Mouse (Mus musculus): ENCODE data around the gene Klhl15.
"Not testable (repeated sequence)": the region's sequence is repeated elsewhere in the genome, so short reads cannot be mapped to it uniquely, and the experiment has no call there.

Klhl15 gene

DNA sequence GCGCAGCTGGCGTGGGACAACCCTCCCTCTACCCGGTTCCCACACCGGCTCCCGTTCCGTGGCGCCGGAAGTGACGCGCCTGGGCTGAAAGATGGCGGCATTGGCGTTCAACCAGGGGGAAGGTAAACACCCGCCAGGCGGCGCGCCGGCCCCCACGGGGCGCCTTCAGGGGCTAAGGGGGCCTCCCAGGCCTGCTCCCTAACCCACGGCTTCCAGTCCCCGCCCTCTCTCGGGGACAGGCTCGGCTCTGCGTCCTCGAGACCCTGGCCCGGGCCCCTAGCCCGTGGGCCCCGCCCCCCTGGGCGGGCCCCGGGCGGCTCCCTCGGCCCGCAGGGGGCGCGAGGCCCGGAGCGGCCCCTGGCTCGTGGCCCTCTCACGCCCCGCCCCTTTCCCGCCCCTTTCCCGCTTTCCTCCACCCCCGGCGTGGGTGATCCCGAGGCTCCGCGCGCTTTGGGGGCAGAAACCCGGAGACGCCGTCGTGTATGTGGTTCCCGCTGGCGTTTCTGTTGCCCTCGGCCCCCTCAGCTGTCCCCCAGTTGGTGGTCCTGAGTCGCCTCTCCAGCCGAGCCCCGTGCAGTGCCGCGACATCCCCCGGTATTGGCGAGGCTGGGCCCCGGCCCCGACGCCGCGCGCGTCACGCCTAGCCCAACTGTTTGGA, at the start of gene Klhl15:
Gene Klhl15, plus strand, starts transcription at position 68 of the 658 bp plus-strand sequence.
- peak; percentile 75 to 78 for DNase-seq (ENCODE audit: low spot score in 2 of 2)

DNA sequence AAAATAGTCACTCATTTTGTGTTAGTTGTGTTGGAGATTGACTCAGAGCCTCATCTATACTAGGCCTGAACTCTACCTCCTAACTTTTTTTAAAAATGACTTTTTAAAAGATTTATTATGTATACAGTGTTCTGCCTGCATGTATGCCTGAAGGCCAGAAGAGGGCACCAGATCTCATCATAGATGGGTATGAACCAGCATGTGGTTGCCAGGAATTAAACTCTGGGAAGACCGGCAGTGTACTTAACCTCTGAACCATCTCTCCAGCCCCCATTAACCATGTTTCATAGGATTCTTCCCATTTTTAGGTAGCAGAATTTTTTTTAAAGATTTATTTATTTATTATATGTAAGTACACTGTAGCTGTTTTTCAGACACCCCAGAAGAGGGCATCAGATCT, 49.2 kb upstream of the Klhl15 start:
- no peak for DNase-seq (ENCODE audit: low spot score in 2 of 2)

DNA sequence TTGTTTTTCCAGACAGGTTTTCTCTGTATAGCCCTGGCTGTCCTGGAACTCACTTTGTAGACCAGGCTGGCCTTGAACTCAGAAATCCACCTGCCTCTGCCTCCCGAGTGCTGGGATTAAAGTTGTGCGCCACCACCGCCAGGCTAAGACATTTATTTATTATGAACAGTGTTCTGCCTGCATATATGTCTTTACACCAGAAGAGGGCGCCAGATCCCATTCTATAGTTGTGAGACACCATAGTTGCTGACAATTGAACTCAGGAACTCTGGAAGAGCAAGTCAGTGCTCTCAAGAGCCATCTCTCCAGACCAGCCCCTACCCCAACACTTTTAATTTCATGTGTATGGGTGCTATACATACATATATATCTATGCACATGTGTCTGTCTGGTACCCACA, 40.5 kb upstream of the Klhl15 start:
- DNase-seq (ENCODE audit: low spot score in 2 of 2), result not testable (repeated sequence)

DNA sequence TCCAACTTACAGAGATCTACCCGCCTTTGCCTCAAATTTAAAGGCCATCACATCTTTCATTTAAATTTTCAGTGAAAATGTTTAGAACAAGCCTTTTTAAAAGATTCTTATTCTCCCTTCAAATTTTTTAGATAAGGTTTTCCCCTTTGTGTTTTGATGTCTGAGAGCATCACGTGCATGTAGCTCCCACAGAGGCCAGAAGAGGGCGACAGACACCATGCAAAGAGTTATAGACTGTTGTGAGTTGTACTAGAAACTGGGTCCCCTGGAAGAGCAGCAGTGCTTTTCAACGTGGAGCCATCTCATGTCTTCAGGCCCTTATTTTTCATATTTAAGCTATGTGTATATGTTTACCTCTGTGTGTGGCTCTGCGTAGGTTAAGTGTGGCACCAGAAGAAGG, 36.6 kb upstream of the Klhl15 start:
- DNase-seq (ENCODE audit: low spot score in 2 of 2), result peak in 1 of 2 experiments; percentile 28

DNA sequence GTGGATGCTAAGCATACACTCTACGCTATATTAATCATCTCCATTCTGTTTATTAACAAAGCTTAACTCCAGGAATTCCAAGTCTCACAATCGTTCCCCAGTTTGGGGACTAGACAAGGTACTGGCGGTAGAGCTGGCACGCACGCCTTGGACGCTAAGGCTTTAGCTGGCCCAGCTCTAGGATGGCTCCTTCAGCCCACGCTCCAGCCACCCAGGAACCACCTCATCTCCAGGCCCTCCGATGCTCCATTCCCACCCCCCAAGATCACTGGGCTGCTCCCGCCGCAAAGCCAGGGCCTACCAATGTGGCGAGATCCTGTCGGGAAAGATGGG, 22.2 kb upstream of the Klhl15 start:
- no peak for DNase-seq (ENCODE audit: low spot score in 2 of 2)

DNA sequence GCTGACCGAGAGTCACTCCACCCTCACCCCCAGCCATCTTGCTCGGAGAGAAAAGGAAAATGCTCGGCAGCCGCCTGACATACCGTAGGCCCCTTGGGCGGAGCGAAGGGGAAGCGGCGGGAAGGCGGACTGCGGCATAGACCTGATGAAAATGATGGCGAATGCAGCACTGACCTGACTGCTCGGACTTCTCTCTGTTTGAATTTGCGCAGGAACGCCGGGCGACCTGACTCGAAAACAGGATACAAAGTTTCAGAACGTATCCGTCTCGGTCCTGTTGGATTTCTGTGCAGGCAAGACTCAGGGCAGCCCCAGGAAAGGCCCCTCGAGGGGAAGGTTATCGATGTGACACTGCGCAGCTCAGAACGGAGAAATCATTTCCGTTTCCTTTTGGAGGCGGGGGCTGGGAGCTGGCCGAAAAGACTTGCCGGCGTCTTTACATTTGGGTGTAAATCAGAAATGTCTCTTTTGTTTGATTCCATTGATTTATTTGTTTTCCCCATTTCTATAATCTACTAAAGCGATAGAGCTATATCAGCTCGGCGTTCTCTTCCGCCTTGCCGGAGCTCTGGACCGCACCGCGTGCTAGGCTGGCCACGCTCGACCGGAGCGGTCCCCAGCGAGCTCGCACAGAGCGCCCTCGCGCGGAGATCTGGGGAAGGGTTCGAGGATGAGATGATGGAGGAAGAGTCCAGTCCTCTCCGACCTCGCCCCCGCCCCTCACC, 21.6 kb upstream of the Klhl15 start, which contains the start of gene Eif2s3x:
Gene Eif2s3x, minus strand, starts transcription at position 266 of the 725 bp plus-strand sequence.
- DNase-seq (ENCODE audit: low spot score in 2 of 2), result peak; percentile 68 to 89

DNA sequence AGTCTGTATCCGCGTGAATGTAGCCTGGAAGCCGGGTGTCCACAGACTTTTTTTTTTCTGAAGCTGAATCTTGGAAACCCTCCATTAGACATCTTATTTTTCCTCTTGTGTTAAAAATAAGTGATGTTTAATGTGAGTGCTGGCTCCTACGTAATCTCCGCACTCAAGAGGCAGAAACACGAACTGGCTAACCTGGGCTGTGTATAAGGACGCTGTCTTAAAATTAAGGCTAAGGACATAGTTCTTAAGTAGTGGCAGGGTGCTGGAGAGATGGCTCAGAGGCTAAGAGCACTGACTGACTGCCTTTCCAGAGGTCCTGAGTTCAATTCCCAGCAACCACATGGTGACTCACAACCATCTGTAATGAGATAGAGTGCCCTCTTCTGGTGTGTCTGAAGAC, 21.0 kb upstream of the Klhl15 start:
- no peak for DNase-seq (ENCODE audit: low spot score in 2 of 2)

DNA sequence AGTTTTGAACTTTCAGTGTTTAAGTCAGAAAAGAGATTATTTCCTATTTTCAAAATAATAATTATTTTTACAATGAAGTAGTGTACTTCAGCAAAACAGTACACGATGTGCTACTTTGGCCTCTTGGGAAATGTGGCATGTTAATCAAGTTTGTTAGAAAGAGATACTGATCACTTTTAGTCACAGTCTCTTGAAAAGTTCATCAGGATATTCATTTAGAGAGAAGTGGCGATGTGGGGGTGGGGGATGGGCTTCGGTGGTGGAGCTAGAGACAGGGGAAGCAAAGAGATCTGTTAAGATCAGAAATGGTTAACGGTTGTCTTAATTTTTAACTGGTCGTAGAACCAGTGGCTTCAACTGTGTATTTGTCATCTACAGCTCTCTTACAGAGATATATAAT, 967 bp upstream of the Klhl15 start:
- no peak for DNase-seq (ENCODE audit: low spot score in 2 of 2)

DNA sequence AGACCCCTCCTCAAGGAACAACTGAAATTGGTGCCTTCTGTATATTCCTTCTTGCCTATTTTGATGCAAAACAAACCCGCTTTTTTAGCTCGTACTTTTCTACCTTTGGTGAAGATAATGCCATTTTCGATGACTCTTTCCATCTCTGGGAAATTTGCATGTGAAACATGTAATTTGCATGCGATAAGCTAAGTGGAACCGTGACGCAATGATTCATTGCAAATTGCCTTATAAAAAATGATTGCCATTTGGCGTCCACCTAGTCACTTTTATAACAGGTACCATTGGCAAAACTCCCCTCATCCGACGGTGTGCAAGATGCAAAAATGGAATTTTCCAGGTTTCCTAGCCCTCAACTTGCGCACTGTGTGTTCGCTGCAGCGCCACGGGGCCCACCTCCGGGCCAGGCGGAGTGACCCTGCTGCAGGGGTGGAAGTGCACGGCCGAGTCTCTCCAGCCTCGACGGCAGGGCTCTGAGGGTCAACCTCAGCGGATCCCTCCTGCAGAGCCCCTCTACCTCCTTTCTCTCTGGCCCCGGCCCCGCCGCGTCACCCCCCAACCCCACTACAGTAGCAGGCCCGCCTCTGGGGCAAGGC, 365 bp upstream of the Klhl15 start:
- no peak for DNase-seq (ENCODE audit: low spot score in 2 of 2)

DNA sequence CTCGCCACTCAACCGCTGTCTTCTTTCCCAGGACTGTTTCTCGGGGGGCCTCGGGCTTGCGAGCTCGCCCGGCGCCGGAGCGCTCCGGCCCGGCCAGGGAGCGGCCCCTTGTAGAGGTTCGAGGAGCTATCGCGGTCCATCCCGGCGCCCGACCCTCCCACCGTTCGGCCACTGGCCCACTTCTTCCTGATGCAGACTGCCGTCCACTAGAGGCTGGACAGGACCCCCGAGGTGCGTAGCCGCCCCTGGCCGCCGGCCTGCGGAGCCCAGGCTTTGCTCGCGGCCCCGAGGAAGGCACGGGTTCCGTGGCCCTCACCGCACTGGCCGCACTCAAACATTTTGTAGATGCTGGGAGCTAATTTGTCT, 774 bp downstream of the Klhl15 start:
- DNase-seq (ENCODE audit: low spot score in 2 of 2), result no peak

DNA sequence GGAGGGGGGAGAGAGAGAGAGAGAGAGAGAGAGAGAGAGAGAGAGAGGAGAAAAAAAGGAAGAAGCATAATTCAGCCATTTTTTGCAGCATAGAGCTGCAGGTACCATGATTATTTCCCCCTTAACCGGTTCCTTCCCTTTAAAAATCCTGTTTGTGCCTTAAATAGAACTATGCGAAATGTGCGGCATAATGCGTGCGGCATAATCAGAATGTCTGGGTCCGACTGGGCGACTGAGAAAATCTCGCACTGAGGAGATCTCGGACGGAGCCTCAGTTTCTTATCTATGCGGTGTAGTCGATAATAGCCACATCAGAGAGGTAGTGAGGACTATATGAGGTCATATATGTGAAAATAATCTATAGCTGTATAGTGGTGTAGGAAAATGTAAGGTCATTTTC, 1.2 kb downstream of the Klhl15 start:
- no peak for DNase-seq (ENCODE audit: low spot score in 2 of 2)

DNA sequence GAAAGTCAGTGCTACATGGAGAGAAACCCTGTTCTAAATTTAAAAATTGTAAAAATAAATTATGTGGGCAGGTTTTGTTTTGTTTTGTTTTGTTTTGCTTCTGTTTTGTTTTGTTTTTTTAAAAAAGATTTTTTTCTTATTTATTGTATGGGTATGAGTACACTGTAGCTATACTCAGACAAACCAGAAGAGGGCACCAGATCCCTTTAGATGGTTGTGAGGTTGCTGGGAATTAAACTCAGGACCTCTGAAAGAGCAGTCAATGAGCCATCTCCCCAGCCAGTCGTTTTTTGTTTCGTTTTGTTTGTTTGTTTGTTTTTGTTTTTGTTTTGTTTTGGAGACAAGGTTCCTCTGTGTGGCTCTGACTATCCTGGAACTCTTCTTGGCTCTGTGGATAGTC, 54.5 kb downstream of the Klhl15 start:
- peak in 1 of 2 experiments; percentile 0 for DNase-seq (ENCODE audit: low spot score in 2 of 2)

DNA sequence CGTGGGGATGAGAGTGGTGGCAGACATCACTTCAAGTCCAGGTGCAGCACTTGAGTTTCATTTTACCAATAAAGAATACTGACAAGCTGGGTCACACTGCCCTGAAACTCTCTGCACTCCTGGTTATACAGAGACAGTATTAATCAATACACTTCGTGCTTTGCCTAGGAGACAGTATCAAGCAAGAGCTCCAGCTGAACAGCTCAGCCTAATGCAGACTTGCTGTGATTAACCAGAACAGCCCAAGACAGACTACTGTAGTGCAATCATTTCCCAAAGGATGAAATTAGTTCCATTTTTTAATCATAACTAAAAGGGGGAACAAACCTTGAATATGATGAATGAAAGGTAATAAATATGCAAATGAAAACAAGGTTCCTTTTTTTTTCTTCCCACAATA, 68.5 kb downstream of the Klhl15 start:
- DNase-seq (ENCODE audit: low spot score in 2 of 2), result no peak

DNA sequence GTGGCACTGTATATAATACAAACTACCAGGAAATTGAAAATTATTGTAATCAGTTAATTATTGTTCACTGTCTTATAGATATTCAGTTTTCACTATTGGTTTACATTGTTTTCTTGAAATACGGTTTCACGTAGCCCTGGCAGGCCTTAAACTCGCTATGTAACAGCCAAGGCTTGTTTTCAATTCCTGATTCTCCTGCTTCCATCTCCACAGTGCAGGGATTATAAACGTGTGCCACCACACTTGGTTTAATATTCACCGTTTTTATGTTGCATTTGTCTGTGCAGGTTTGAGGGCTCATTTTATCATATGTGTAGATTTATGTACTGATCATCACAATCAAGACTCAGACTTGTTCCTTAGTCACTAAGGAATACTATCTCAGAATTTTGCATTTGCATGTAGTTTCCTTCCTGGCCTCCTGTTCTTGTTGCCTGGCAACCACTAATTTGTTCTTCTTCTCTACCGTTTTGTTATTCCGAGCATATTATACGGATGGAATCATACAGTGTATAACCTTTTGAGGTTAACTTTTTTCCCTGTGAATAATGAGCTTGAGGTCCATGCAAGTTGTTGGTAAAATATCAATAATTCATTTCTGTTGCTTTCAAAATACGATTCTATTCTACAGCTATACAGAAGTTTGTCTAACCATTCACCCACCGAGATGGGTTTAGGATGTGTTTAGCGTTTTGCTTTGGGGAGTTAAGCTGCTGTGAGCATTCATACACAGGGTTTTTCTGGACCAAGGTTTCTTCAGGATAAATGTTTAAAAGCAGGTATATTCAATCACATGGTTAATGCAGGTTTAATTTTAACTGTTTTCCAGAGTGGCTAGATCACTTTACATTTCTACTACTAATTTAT, 86.9 kb downstream of the Klhl15 start:
- no peak for DNase-seq (ENCODE audit: low spot score in 2 of 2)

Measured in urinary bladder, postnatal 36 days (tissue).